Mouse (Mus musculus): ENCODE measurements around the gene Acvr1c.

Acvr1c gene

GRCm38 (mm10) chr2:58357414-58358131, at the start of gene Acvr1c:
Gene Acvr1c (minus strand): TSS chr2:58357895.
- DNase-seq (ENCODE audit: low spot score), result peak; percentile 8

DNA sequence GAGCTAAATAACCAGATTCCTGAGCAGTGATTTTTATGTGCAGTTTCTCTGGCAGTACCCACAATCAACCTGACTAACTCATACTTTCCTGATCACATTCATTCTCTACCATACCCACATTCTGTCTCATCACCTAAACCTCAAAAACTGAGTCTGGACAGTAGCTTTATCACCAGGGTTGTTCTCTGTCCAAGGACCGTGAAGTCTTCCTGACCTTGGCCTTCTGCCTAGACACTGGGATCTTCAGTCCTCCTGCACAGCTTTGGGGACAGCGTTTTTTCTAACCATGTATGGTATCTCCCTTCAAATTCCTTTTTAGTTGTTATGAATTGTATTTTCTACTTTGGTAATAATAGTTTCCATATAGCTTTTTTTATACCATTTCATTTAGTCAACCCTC, 45.8 kb upstream of the Acvr1c start:
- no peak for DNase-seq (ENCODE audit: low spot score)

DNA sequence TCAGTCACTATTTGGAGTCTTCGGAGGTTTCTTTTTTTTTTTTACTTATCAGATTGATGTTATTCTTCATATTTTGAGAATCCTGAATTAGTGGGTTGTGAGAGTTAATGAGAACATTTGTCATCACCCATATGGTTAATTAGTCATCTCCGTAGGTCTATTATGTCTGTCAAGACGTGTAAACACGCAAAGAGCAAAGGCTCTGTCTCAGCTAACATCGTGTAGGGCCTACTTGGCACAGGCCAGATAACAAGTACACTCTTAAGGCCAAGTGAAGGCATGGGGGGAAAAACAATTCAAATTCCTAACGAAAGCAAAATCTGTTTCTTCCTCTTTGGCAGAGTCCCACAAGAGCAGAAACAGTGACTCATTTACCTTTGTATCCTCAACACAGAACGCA, 30.9 kb upstream of the Acvr1c start:
- no peak for DNase-seq (ENCODE audit: low spot score)

DNA sequence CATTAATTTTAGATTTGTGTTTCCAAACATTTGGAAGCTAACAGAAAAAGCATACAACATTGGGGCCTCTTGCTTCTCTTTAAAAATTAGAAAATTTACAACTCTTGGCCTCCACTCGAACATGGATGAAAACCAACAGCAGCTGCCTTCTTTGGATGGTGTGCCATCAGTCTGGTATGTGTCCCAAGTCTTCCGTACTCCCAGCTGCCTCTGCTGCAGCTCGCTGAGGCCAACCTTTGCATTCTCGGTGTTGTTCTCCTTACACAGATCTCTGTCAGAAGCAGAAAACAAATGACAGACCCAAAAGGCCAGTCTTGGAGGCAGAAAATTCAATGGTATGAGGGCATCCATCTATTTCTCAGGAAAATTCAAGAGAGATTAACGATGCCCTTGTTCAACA, 22.3 kb upstream of the Acvr1c start:
- no peak for DNase-seq (ENCODE audit: low spot score)

DNA sequence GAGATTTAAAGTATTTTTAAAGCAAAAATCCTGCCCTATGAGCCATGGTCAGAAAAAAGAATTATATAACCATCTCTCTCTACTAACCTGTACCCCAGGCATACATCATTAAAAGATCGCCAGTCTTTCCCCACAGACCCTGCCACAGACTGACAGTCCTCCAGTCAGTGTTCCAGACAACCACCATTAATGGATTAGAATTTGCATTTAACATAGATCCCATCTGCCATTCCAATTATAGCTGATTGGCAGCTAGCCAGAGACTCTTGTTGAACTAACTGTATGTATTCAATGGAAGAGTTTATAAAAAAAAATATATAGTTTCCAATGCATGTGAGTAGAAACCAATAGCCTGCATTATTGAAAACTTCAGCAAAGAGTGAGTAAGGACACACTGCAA, 21.8 kb upstream of the Acvr1c start:
- peak; percentile 19 for DNase-seq (ENCODE audit: low spot score)

- no peak for DNase-seq (ENCODE audit: low spot score)
Measured at GRCm38 (mm10) chr2:58377417-58378130, 19.9 kb upstream of the Acvr1c start.

DNA sequence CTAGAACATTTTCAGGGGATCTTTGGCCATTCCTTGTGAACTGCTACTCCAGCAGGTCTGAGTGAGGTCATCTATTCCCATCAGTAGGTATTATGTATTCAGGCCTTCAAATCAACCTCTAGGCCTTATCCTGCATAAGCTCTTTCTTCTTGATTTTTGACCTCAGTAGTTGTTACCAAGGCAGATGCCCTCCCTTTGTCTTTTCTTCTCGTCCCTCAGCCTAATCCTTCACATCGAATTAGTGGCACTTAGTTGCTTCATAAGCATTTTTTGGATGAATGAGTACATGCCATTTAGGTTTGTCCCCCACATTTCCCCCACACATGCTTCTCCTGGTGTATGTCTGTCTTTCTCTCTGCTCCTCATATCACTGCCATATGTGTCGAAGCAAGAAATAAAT, 8.5 kb upstream of the Acvr1c start:
- no peak for DNase-seq (ENCODE audit: low spot score)

DNA sequence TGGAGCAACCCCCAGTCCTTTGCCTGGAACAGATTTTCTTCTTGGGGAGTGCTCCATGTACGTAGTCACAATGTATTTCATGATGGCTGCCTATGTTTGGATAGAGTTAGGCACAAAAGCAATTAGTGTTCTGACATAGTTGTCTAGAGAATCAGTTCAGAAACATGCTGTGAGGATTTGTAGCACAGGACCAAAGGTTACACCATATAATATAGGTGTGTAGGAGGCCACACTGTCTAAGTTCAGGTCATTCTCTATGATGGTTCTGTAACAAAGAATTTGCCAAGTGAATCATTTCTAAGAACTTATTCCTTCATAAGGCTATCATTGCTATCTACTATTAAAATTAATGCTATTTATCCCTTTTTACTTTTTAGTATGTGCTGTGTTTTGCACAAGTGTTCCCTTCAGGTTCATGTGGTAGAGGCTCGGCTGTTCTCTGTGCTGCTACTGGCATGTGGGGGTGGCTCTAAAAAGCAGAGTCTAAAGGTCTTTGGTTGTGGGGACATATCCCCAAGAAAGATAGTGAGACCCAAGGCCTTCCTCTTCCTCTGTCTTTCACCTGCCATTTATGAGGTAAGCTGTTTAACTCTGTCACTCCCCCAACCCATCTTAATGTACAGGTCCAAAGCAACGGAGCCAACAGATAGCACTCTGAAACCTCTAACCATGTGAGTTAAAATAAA, 3.8 kb upstream of the Acvr1c start:
- no peak for DNase-seq (ENCODE audit: low spot score)

DNA sequence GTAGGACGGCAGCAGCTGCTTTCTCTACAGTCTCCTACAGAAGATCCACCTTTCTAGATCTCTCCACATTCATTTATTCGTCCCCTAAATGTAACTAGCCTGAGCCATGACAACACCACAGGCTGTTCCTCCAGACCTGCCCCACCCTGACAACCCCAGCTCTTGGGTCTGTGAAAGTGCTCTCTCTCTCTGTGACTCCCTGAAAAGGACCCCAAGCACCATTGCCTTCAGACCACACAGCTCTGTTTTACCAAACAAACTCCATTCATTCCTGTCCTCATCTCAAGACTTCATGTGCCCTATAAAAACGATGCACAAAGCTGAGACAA, 401 bp upstream of the Acvr1c start:
- no peak for DNase-seq (ENCODE audit: low spot score)

DNA sequence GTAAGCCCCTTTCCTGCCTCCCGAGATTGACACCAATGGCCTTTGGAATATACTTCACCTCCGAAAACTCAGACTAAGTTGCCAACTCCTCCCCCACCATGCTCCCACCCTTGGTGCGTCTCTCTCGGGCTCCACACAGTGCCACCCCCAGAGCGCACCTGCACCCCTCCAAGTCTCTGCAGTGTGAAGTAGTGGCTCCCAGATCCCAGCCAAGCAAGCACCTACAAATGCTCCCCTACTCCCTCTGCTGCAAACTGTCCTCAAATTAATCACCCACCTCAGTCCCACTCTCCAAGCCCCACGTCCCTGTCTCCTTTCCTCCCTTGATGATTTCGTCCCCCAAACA, 654 bp downstream of the Acvr1c start:
- DNase-seq (ENCODE audit: low spot score), result no peak

DNA sequence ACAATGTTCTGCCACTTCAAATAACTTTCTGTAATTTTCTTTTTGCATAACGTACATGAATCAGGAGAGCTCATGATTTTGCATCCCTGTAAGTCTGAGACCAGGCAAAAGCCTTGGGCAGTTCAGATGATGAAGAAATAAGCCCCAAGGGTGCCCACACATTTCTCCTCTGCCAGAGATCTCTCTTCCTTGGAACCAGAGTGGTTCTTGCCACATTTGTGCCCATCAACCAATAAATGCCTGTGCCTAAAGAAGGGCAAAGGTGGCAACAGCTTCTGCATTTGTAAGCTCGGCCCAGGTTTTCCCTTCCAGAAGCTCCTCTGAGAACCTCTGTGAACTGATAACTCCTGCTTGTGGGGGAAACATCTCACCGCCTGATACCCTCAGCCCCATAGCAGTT, 3.3 kb downstream of the Acvr1c start:
- DNase-seq (ENCODE audit: low spot score), result no peak

GRCm38 (mm10) chr2:58352846-58353245, 4.8 kb downstream of the Acvr1c start:
- DNase-seq (ENCODE audit: low spot score), result no peak

DNA sequence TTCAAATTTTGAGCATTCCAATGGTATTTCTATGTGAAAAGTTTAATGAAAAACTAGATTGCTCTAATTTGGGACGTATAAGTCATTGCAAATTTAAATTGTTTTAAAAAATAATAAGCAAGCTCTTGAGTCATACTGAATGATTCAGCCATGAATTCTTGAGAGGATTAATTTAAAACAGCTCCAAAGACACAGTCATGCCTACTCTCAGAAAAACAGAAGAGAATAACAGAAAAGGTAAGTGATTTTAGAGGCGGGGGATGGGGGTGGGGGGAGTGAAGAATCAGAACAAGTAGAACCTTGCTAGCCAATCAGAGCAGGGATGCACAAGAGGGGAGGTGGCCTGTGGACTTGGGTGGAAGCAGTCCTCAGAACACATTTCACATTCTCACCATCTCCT, 7.0 kb downstream of the Acvr1c start:
- DNase-seq (ENCODE audit: low spot score), result no peak

- no peak for DNase-seq (ENCODE audit: low spot score)
Measured at GRCm38 (mm10) chr2:58336730-58337129, 21.0 kb downstream of the Acvr1c start.

DNA sequence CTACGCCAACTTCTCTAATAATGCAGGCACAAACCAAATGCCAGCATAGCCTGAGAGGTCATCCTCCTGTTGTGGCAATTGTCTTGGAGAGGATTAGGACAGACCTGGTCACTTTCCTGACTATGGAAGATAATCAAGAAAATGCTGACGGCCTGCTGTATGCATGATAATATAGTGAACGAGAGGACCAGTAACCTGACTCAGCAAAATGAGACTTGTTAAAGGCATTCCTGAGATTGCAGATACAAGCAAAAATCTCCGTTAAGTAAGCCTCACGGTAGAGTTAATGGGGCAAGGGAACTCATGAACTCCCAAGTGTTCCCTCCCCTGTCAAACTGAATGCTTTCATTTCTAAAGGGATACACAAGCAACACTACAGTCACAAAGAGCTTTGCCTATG, 28.1 kb downstream of the Acvr1c start:
- no peak for DNase-seq (ENCODE audit: low spot score)

DNA sequence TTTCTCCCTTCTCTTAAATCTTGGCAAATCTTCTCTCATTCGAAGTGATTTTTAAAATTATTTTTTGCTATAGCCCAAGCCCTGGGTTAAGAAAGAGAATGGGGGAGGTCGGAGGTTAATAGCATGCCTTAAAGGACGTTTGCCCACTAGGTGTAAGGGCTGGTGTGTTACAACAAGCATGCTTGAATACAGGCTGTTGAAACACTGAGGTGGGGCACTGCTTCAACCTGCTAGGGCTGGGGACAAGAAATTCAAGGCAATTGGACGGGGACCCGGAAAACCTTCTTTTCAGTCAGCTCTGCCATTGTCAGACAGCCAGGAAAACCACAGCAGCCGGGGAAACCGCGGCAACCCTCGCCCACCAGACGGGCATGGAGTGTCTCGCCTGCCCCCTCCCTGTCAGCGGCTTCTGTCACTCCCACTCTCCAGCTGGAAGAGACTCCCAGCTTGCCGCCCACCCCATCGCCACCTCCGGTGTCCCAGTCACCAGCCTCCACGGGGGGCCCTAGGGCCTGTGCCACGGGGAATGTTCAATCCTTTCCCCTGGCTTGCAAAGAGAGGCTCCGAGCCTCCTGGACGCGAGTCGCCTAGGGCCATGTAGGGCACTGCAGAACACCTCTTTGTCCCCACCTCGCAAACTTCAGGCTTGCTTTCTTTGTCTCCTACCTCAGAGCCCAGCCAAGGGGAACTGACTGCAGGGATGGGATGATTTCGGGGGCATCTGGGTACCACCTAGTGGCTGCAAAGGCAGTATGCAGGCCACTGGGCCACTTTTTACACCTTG, 33.4 kb downstream of the Acvr1c start:
- DNase-seq (ENCODE audit: low spot score), result peak; percentile 76

- DNase-seq (ENCODE audit: low spot score), result no peak
Measured at GRCm38 (mm10) chr2:58323274-58323673, 34.4 kb downstream of the Acvr1c start.

- DNase-seq (ENCODE audit: low spot score), result peak; percentile 56
Measured at GRCm38 (mm10) chr2:58316186-58316585, 41.5 kb downstream of the Acvr1c start.

- no peak for DNase-seq (ENCODE audit: low spot score)
Measured at GRCm38 (mm10) chr2:58309695-58310094, 48.0 kb downstream of the Acvr1c start.

DNA sequence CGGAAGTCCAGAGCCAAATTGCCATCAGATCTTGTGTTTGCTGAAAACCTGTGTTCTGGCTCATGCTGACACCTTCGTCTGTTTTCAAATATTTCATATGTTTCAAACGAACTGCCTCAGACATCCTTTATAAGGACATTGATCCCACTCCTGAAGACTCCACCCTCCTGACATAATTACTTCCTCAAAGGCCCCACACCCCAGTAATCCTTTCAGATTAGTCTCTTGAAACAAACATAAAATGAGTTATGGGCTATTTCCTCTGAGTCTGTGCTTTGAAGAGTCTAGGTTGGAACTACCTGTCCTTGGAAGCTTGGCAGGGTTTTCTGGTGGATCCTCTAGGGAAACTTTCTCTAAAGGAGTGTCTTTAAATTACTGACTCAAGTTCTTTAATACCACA, 53.2 kb downstream of the Acvr1c start:
- DNase-seq (ENCODE audit: low spot score), result no peak

- no peak for DNase-seq (ENCODE audit: low spot score)
Measured at GRCm38 (mm10) chr2:58289759-58290431, 67.8 kb downstream of the Acvr1c start.

DNA sequence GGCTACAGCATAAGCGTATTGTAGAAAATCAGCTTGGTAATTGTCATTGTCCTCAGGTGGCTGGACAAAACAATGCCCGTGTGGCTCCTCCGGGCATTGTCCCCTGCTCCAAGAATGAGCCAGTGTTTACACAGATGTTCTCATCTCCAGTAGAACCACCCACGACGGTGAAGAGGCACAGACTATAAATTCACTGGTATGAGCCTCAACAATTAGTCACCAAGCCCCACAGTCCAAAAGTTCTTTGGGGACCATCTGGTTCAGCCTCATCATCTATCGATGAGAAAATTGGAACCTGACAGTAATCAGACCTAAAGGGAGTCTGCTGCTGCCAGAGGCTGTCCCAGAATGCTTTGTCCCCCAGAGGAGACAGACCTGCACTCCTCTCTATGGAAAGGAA, 68.4 kb downstream of the Acvr1c start:
- peak; percentile 23 for DNase-seq (ENCODE audit: low spot score)

All from layer of hippocampus, adult 11-12 months (tissue).